In genomic region chr6:99990604-99991003, GRCm38 (mm10) we compare ENCODE assay signal across 13 mouse cellular contexts.
DNase-seq lines count a peak whose midpoint lies in the region; ATAC-seq lines count a peak whose summit lies in the region.
"Had no signal": no experiment of that assay in that cellular context is flagged by ENCODE, and none has a peak within 500 bp of the region (broad histone marks: within the 10 kb centered on the region; RNA-seq: fewer than 3 reads in every experiment).

No protein-coding gene starts in this region.

- H3K27ac ChIP-seq in heart, embryonic 11.5 days (ENCODE audit: low read depth, low read length), result peak overlapping the region; percentile 22; the same call in 1 of the 2 replicates
- 0 out of 2 replicates have a peak overlapping the region, but pooled peaks have one; percentile 24 for H3K27ac ChIP-seq in kidney, embryonic 14.5 days (ENCODE audit: low read depth, low read length)
- peak overlapping the region; percentile 33; the same call in 1 of the 2 replicates for H3K27ac ChIP-seq in embryonic facial prominence, embryonic 14.5 days (replicated peaks; ENCODE audit: low read depth, low read length)
- 0 out of 2 replicates have a peak overlapping the region, but pooled peaks have one; percentile 20 for H3K27ac ChIP-seq in liver, embryonic 15.5 days (replicated peaks)
- H3K27ac ChIP-seq: hindbrain, postnatal 0 days; kidney, postnatal 0 days had no signal

- WGBS in heart, embryonic 11.5 days (ENCODE audit: insufficient replicate concordance), result 72% methylated on average over 6 of the region's 6 CpGs
- WGBS in kidney, embryonic 14.5 days, result 46% methylated on average over 6 of the region's 6 CpGs
- 71% methylated on average over 6 of the region's 6 CpGs for WGBS in embryonic facial prominence, embryonic 14.5 days
- 63% methylated on average over 6 of the region's 6 CpGs for WGBS in liver, embryonic 15.5 days (ENCODE audit: insufficient replicate concordance)

- H3K4me2 ChIP-seq in heart, embryonic 11.5 days, result no peak overlapping the region
- no peak overlapping the region for H3K4me2 ChIP-seq in kidney, embryonic 14.5 days (replicated peaks; ENCODE audit: low read depth, low read length)
- no peak overlapping the region for H3K4me2 ChIP-seq in embryonic facial prominence, embryonic 14.5 days (ENCODE audit: low read depth, low read length)
- no peak overlapping the region for H3K4me2 ChIP-seq in liver, embryonic 15.5 days

- H3K9me3 ChIP-seq in heart, embryonic 11.5 days (replicated peaks; ENCODE audit: control insufficient read depth, low read length), result no peaks in the 10 kb centered on the region
- H3K9me3 ChIP-seq in kidney, embryonic 14.5 days (ENCODE audit: control insufficient read depth, low read length), result no peaks in the 10 kb centered on the region
- no peaks in the 10 kb centered on the region for H3K9me3 ChIP-seq in embryonic facial prominence, embryonic 14.5 days (ENCODE audit: control insufficient read depth, low read length)
- no peaks in the 10 kb centered on the region for H3K9me3 ChIP-seq in liver, embryonic 15.5 days (replicated peaks)
- H3K9me3 ChIP-seq: megakaryocyte, embryonic 14.5 days had no signal

- H3K4me1 ChIP-seq in heart, embryonic 11.5 days (ENCODE audit: control insufficient read depth, insufficient read depth, low read length), result peaks cover 38% of the 10 kb centered on the region
- H3K4me1 ChIP-seq in kidney, embryonic 14.5 days (ENCODE audit: control insufficient read depth, insufficient read depth, low read length), result peaks cover 5% of the 10 kb centered on the region
- H3K4me1 ChIP-seq in embryonic facial prominence, embryonic 14.5 days (ENCODE audit: control insufficient read depth, insufficient read depth, low read length), result peaks cover 27% of the 10 kb centered on the region
- peaks cover 2% of the 10 kb centered on the region; the same call in 1 of the 2 replicates for H3K4me1 ChIP-seq in liver, embryonic 15.5 days (replicated peaks)
- H3K4me1 ChIP-seq: megakaryocyte, embryonic 14.5 days had no signal

- no peak for DNase-seq in heart, adult 18-20 months
- no peak for DNase-seq in kidney, postnatal 10 days
- DNase-seq in embryonic facial prominence, embryonic 14.5 days (ENCODE audit: low spot score), result no peak
- no peak for DNase-seq in layer of hippocampus, postnatal 36 days
- no peak for DNase-seq in spleen, adult 18-20 months
- DNase-seq: B cell, adult 2 months; thymus, postnatal 36 days had no signal

- H3K4me3 ChIP-seq in heart, embryonic 11.5 days (ENCODE audit: low read depth, low read length), result no peak overlapping the region
- no peak overlapping the region for H3K4me3 ChIP-seq in kidney, embryonic 14.5 days (ENCODE audit: low read length)
- H3K4me3 ChIP-seq in embryonic facial prominence, embryonic 14.5 days (ENCODE audit: low read depth, low read length), result no peak overlapping the region
- H3K4me3 ChIP-seq in liver, embryonic 15.5 days (replicated peaks), result no peak overlapping the region
- H3K4me3 ChIP-seq: megakaryocyte, embryonic 14.5 days had no signal

- ATAC-seq in heart, embryonic 11.5 days (replicated peaks; ENCODE audit: insufficient number of reproducible peaks, low FRiP score, low TSS enrichment), result no peak
- no peak for ATAC-seq in kidney, embryonic 14.5 days (ENCODE audit: low FRiP score, low TSS enrichment)
- ATAC-seq in embryonic facial prominence, embryonic 14.5 days (ENCODE audit: low read depth), result no peak
- ATAC-seq in liver, embryonic 15.5 days (ENCODE audit: insufficient read depth), result peak; percentile 66

- H3K36me3 ChIP-seq in heart, embryonic 11.5 days (ENCODE audit: control insufficient read depth, insufficient read depth, low read length), result no peaks in the 10 kb centered on the region
- no peaks in the 10 kb centered on the region for H3K36me3 ChIP-seq in kidney, embryonic 14.5 days (ENCODE audit: control insufficient read depth, insufficient read depth, low read length)
- no peaks in the 10 kb centered on the region for H3K36me3 ChIP-seq in embryonic facial prominence, embryonic 14.5 days (ENCODE audit: control insufficient read depth, insufficient read depth, low read length)
- no peaks in the 10 kb centered on the region for H3K36me3 ChIP-seq in liver, embryonic 15.5 days (replicated peaks)

- peaks cover 28% of the 10 kb centered on the region for H3K27me3 ChIP-seq in heart, embryonic 11.5 days (ENCODE audit: control insufficient read depth, insufficient read depth, low read length)
- H3K27me3 ChIP-seq in kidney, embryonic 14.5 days (ENCODE audit: control insufficient read depth, insufficient read depth, low read length), result peaks cover under 1% of the 10 kb centered on the region
- no peaks in the 10 kb centered on the region for H3K27me3 ChIP-seq in embryonic facial prominence, embryonic 14.5 days (replicated peaks; ENCODE audit: control insufficient read depth, insufficient read depth, low read length)
- H3K27me3 ChIP-seq in liver, embryonic 15.5 days, result peaks cover 1% of the 10 kb centered on the region; the same call in 1 of the 2 replicates

- H3K9ac ChIP-seq in heart, embryonic 11.5 days (ENCODE audit: low read depth, low read length), result no peak overlapping the region
- no peak overlapping the region for H3K9ac ChIP-seq in kidney, embryonic 14.5 days (ENCODE audit: low read depth, low read length)
- H3K9ac ChIP-seq in embryonic facial prominence, embryonic 14.5 days (ENCODE audit: low read depth, low read length), result no peak overlapping the region
- H3K9ac ChIP-seq in liver, embryonic 15.5 days, result no peak overlapping the region
